Mouse (Mus musculus) limb, embryonic 13.5 days (tissue): Measurements from ENCODE around the gene Lin7c. TPM values are rescaled to one million over a fixed set of nuclear protein-coding genes. Genes with fewer than 3 reads are reported as not detected.

ENCODE experiments used
- ATAC-seq: fragments of 200-750 bp; cut with Nextera tagmentation; 2 replicates; pipeline ENCODE4 v1.8.0; 2017; ENCODE audit warnings: low read depth, moderate number of reproducible peaks, moderate TSS enrichment; ENCODE audit not compliant: low FRiP score
- H3K27ac ChIP-seq: fragments of 300-500 bp; sonication (generic); 2 replicates; pipeline ENCODE4 v1.5.1; 2015; ENCODE audit warnings: inconsistent platforms, mild to moderate bottlenecking, moderate library complexity
- H3K27me3 ChIP-seq: fragments of 300-500 bp; sonication (generic); 2 replicates; pipeline ENCODE4 v1.6.1; 2015; ENCODE audit warnings: mild to moderate bottlenecking, inconsistent platforms
- H3K36me3 ChIP-seq: fragments of 300-500 bp; sonication (generic); 2 replicates; pipeline ENCODE4 v1.6.1; 2015; ENCODE audit warnings: inconsistent platforms, mild to moderate bottlenecking, moderate library complexity
- H3K4me1 ChIP-seq: fragments of 300-500 bp; sonication (generic); 2 replicates; pipeline ENCODE4 v1.6.1; 2015; ENCODE audit warnings: inconsistent platforms
- H3K4me2 ChIP-seq: fragments of 300-500 bp; sonication (generic); replicated peaks from 2 replicates; pipeline ENCODE4 v1.6.1; 2015; ENCODE audit warnings: inconsistent platforms, mild to moderate bottlenecking, moderate library complexity
- H3K4me3 ChIP-seq: fragments of 300-500 bp; sonication (generic); 2 replicates; pipeline ENCODE4 v1.5.1; 2015; ENCODE audit warnings: moderate library complexity, mild to moderate bottlenecking, inconsistent platforms
- H3K9ac ChIP-seq: fragments of 300-500 bp; sonication (generic); 2 replicates; pipeline ENCODE4 v1.6.1; 2015; ENCODE audit warnings: mild to moderate bottlenecking, inconsistent platforms
- H3K9me3 ChIP-seq: fragments of 300-500 bp; sonication (generic); 2 replicates; pipeline ENCODE4 v1.6.1; 2016; ENCODE audit warnings: inconsistent platforms
- WGBS: fragments of 180-500 bp; shearing (Covaris S2); methylation state at CpG from one replicate; pipeline ENCODE4 v1.1.7; 2015; 5-methylcytosine and 5-hydroxymethylcytosine counted together
- polyA plus RNA-seq: library from polyadenylated mRNA; unstranded; fragments of >200 nt; fragmentation: Nextera tagmentation; extraction: Ambion mirVana; gene quantifications from 2 replicates; pipeline ENCODE4 v1.2.1, GENCODE M21; 2015

Lin7c gene
- polyA plus RNA-seq, 1 experiment from 2014 or later, result 54.3 TPM

- Histone ChIP-seq H3K4me3 (peak overlapping the region; percentile 94), H3K27ac (peak overlapping the region; percentile 94), H3K36me3 (peaks cover 19% of the 10 kb centered on the region), H3K4me2 (peak overlapping the region; percentile 68), H3K4me1 (peaks cover 20% of the 10 kb centered on the region), H3K27me3 (no peaks in the 10 kb centered on the region), H3K9ac (peak overlapping the region; percentile 96), H3K9me3 (no peaks in the 10 kb centered on the region)
- peak; percentile 85 for ATAC-seq
- 0% methylated on average over 34 of the region's 34 CpGs for WGBS
Observed at GRCm38 (mm10) chr2:109891031-109891430, 378 bp downstream of the Lin7c start.

- peak overlapping the region; percentile 68 for H3K4me2 ChIP-seq
- peak overlapping the region; percentile 94 for H3K27ac ChIP-seq
- peak overlapping the region; percentile 94 for H3K4me3 ChIP-seq
- ATAC-seq, result no peak
- peak overlapping the region; percentile 96 for H3K9ac ChIP-seq
- no peaks in the 10 kb centered on the region for H3K27me3 ChIP-seq
- WGBS, result 31% methylated on average over 4 of the region's 4 CpGs
- H3K4me1 ChIP-seq, result peaks cover 20% of the 10 kb centered on the region
- H3K9me3 ChIP-seq, result no peaks in the 10 kb centered on the region
- peaks cover 24% of the 10 kb centered on the region for H3K36me3 ChIP-seq
Observed at GRCm38 (mm10) chr2:109891471-109891870, 818 bp downstream of the Lin7c start.

DNA sequence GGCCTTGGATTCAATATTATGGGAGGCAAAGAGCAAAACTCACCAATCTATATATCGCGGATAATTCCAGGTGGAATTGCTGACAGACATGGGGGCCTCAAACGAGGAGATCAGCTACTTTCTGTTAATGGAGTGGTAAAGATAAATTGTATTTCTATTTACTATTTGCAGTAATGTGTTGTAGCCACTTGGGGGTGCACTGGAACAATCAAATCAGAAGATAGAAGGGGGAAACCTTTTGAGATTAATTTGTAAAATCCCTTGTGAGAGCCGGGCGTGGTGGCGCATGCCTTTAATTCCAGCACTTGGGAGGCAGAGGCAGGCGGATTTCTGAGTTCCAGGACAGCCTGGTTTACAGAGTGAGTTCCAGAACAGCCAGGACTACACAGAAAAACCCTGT lies 5.7 kb downstream of the Lin7c start:
- Histone ChIP-seq H3K4me1 (peaks cover 20% of the 10 kb centered on the region), H3K9ac (no peak overlapping the region), H3K27me3 (no peaks in the 10 kb centered on the region), H3K9me3 (no peaks in the 10 kb centered on the region), H3K4me3 (no peak overlapping the region), H3K27ac (no peak overlapping the region), H3K36me3 (peaks cover 63% of the 10 kb centered on the region), H3K4me2 (no peak overlapping the region)
- no peak for ATAC-seq
- WGBS, result 86% methylated on average over 7 of the region's 7 CpGs

DNA sequence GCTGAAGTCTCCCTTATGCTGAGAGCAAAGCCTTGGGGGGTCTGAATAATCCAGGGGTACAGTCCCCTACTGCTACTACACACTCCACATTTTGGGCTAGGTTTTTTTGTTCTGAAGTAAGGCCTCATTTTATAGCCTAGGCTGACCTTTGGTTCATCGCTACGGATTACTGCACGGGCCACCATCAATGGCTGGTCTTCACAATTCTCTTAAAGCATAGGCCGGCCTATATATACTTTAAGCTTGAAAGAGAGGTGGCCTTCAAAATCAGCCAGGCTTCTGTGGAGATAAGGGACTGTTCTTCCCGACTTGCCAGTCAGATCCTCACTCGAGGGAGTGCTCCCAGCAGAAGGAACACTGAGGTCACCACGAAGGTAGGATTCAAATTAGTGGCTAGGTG lies 12.2 kb downstream of the Lin7c start:
- no peaks in the 10 kb centered on the region for H3K4me1 ChIP-seq
- H3K4me3 ChIP-seq, result no peak overlapping the region
- peaks cover 40% of the 10 kb centered on the region for H3K36me3 ChIP-seq
- WGBS, result 74% methylated on average over 7 of the region's 7 CpGs
- H3K9me3 ChIP-seq, result no peaks in the 10 kb centered on the region
- H3K4me2 ChIP-seq, result no peak overlapping the region
- H3K9ac ChIP-seq, result no peak overlapping the region
- no peak overlapping the region for H3K27ac ChIP-seq
- ATAC-seq, result no peak
- no peaks in the 10 kb centered on the region for H3K27me3 ChIP-seq

DNA sequence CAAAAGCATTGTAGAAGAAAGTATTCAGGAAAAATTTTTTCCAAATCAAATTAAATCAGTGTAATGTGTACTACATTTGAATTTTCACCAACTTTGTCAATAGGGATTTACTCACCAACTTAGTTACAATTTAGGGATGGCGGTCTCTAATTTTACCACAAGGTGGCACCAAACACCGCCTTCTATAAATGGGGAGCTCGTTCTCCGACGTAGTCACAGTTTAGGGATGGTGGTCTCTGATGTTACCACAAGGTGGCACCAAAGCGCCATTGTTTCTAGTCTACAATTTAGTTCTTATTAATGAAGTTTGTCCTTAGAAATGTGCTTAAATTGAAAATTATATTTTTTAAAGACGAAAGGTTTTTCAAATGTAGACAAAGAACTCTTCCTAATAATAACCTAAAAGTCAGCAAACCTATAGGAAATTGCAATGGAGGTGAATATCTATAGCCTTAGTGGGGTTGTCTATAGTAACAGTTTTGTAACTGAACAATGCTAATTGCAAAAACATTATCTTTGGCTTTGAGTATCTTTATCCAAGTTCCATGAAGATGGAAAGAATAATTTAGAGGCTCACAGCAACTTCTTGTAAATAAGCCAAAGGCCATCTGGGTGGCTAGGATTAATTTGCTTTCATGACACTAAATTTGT lies 13.6 kb downstream of the Lin7c start:
- H3K9ac ChIP-seq, result no peak overlapping the region
- 0% methylated on average over 7 of the region's 7 CpGs for WGBS
- no peak overlapping the region for H3K4me2 ChIP-seq
- no peaks in the 10 kb centered on the region for H3K4me1 ChIP-seq
- no peak overlapping the region for H3K27ac ChIP-seq
- no peaks in the 10 kb centered on the region for H3K27me3 ChIP-seq
- ATAC-seq, result peak; percentile 46; the same call in 1 of the 2 replicates
- no peaks in the 10 kb centered on the region for H3K9me3 ChIP-seq
- H3K4me3 ChIP-seq, result no peak overlapping the region
- peaks cover 27% of the 10 kb centered on the region for H3K36me3 ChIP-seq

DNA sequence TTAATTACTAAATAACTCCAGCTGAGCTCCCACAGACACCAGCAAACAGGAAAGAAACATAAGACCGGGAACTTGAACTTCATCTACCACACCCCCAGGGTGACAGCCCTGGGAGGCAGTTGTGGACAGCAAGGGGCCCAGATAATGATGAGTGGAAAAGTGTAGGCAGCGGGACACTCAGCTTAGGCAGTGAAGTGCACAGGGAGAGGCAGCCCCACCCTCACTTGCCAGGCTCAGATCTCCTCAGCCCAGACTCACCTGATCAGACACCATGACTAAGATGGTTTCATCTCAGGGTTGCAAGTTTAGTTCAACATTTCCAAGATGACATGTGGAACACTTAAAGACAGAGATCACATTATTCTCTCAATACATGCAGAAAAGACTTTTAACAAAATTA lies 18.5 kb downstream of the Lin7c start:
- no peak overlapping the region for H3K4me2 ChIP-seq
- no peaks in the 10 kb centered on the region for H3K36me3 ChIP-seq
- whole genome bisulfite sequencing, result 55% methylated on average over 2 of the region's 2 CpGs
- 0 out of 2 replicates have a peak, but pooled peaks cover 5% of the 10 kb centered on the region for H3K9me3 ChIP-seq
- no peak for ATAC-seq
- H3K9ac ChIP-seq, result no peak overlapping the region
- H3K27me3 ChIP-seq, result no peaks in the 10 kb centered on the region
- H3K27ac ChIP-seq, result no peak overlapping the region
- H3K4me1 ChIP-seq, result no peaks in the 10 kb centered on the region
- no peak overlapping the region for H3K4me3 ChIP-seq

- peaks cover 5% of the 10 kb centered on the region; the same call in 1 of the 2 replicates for H3K4me1 ChIP-seq
- no peak overlapping the region for H3K4me2 ChIP-seq
- ATAC-seq, result no peak
- no peak overlapping the region for H3K9ac ChIP-seq
- H3K9me3 ChIP-seq, result 0 out of 2 replicates have a peak, but pooled peaks cover 5% of the 10 kb centered on the region
- no peak overlapping the region for H3K4me3 ChIP-seq
- no peak overlapping the region for H3K27ac ChIP-seq
- WGBS, result 85% methylated on average over 8 of the region's 8 CpGs
- no peaks in the 10 kb centered on the region for H3K27me3 ChIP-seq
- H3K36me3 ChIP-seq, result no peaks in the 10 kb centered on the region
Observed at GRCm38 (mm10) chr2:109912216-109912615, 21.6 kb downstream of the Lin7c start.

DNA sequence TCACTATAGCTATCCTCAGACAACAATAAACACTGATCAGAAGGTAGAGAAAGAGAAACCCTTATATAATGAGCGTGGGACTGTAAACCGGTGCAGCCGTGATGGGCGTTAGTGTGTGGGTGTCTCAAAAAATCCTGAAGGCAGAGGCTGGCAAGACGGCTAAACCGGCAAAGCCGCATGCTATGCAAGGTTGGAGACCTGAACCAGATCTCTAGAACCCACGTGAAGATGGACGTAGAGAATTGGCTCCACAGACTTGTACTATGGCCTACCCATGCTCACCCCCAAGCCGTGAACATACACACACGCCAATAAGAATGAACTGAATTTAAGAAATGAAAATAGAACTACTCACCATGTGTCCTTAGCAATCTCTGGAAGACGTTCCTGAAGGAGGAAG lies 22.1 kb downstream of the Lin7c start:
- Histone ChIP-seq H3K9me3 (0 out of 2 replicates have a peak, but pooled peaks cover 5% of the 10 kb centered on the region), H3K27me3 (no peaks in the 10 kb centered on the region), H3K4me3 (no peak overlapping the region), H3K4me2 (no peak overlapping the region), H3K9ac (no peak overlapping the region), H3K27ac (no peak overlapping the region), H3K36me3 (no peaks in the 10 kb centered on the region), H3K4me1 (peaks cover 5% of the 10 kb centered on the region; the same call in 1 of the 2 replicates)
- WGBS, result 83% methylated on average over 12 of the region's 12 CpGs
- ATAC-seq, result no peak

GRCm38 (mm10) chr2:109913241-109913640 lies 22.6 kb downstream of the Lin7c start:
- no peak overlapping the region for H3K9ac ChIP-seq
- no peak overlapping the region for H3K4me3 ChIP-seq
- H3K4me1 ChIP-seq, result peaks cover 5% of the 10 kb centered on the region; the same call in 1 of the 2 replicates
- 0 out of 2 replicates have a peak, but pooled peaks cover 5% of the 10 kb centered on the region for H3K9me3 ChIP-seq
- no peak overlapping the region for H3K4me2 ChIP-seq
- WGBS, result 68% methylated on average over 8 of the region's 8 CpGs
- ATAC-seq, result no peak
- no peak overlapping the region for H3K27ac ChIP-seq
- H3K27me3 ChIP-seq, result no peaks in the 10 kb centered on the region
- no peaks in the 10 kb centered on the region for H3K36me3 ChIP-seq

DNA sequence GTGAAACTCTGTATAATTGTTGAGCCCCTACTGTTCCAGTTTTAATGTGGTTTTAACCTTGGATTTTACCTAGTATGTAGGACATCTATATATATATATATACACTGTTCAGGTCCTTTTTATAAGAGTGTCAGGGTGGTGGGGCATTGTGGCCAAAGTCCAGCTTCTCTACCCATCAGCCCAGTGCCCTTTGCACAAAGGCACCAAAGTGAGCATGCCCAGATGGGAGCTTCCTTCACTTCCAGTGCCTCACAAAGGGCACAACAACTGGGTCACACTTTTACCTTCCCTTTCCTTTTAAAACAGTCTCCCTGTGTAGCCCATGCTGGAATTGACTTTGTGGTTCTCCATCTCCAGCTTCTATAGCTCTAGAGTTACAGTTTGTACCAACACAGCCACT lies 23.9 kb downstream of the Lin7c start:
- Histone ChIP-seq H3K4me1 (peaks cover 16% of the 10 kb centered on the region), H3K36me3 (no peaks in the 10 kb centered on the region), H3K9me3 (0 out of 2 replicates have a peak, but pooled peaks cover 5% of the 10 kb centered on the region), H3K4me3 (no peak overlapping the region), H3K4me2 (no peak overlapping the region), H3K9ac (no peak overlapping the region), H3K27me3 (no peaks in the 10 kb centered on the region), H3K27ac (no peak overlapping the region)
- no peak for ATAC-seq

GRCm38 (mm10) chr2:109916782-109917495 lies 26.3 kb downstream of the Lin7c start:
- ATAC-seq, result no peak
- Histone ChIP-seq H3K4me3 (peak overlapping the region; percentile 94), H3K9me3 (0 out of 2 replicates have a peak, but pooled peaks cover 5% of the 10 kb centered on the region), H3K27me3 (no peaks in the 10 kb centered on the region), H3K36me3 (no peaks in the 10 kb centered on the region), H3K4me2 (peak overlapping the region; percentile 90), H3K9ac (no peak overlapping the region), H3K4me1 (peaks cover 37% of the 10 kb centered on the region), H3K27ac (no peak overlapping the region)
- WGBS, result 3% methylated on average over 11 of the region's 11 CpGs

- Histone ChIP-seq H3K9ac (peak within 1 kb of the TSS; percentile 98), H3K27me3 (no peaks in the 10 kb centered on the region), H3K36me3 (no peaks in the 10 kb centered on the region), H3K4me3 (peak within 1 kb of the TSS; percentile 94), H3K9me3 (no peaks in the 10 kb centered on the region), H3K4me1 (peaks cover 38% of the 10 kb centered on the region), H3K4me2 (peak within 1 kb of the TSS; percentile 90), H3K27ac (peak within 1 kb of the TSS; percentile 98)
- ATAC-seq, result peak; percentile 98
- WGBS, result under 1% methylated on average over 90 of the region's 111 CpGs
Observed at GRCm38 (mm10) chr2:109917496-109918413, 27.1 kb downstream of the Lin7c start, which contains the start of gene Lgr4. Lgr4 (plus strand) TSS chr2:109917647.
